Mouse (Mus musculus): Measurements from ENCODE around the gene Appl2. TPM values are rescaled to one million over a fixed set of nuclear protein-coding genes. Genes with fewer than 3 reads are reported as not detected.

Gene Appl2
- polyA plus RNA-seq, 1 experiment from 2014 or later: 35.4 TPM

DNA sequence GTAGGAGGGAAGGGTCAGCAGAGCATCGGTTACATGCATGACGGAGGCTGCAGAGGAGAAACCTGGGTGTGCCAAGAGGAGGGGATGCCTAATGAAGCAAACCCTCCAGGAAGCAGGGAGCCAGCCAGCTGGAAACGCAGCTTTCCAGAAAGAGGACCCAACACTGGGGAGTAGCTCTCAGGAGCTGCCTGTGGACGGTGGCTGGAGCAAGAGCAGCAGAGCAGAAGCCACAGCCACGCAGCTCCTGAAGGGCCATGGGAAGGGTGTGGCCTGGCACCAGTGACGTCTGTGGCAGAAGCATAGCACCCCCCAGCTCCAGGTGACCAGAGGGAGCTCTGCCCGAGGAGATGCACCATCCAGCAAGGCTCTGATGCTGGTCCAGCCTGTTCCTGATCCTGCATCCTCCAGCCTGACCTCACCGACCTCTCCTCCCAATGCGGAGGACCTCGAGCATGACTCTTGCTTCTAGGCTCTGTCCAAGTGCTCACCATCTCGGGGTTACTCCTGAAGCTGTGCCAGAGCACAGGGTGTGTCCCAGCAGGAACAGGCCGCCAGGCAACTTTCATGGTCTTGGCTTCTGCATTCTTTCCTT, 19.3 kb downstream of the Appl2 start:
- Histone ChIP-seq H3K27me3 (no peaks in the 10 kb centered on the region), H3K9me3 (no peaks in the 10 kb centered on the region), H3K36me3 (0 out of 2 replicates have a peak, but pooled peaks cover 4% of the 10 kb centered on the region), H3K27ac (replicated peaks) (no peak overlapping the region), H3K4me3 (no peak overlapping the region), H3K4me1 (0 out of 2 replicates have a peak, but pooled peaks cover 3% of the 10 kb centered on the region), H3K9ac (replicated peaks) (no peak overlapping the region), H3K4me2 (replicated peaks) (no peak overlapping the region)
- WGBS: 79% methylated on average over 12 of the region's 12 CpGs
- ATAC-seq (replicated peaks): no peak

DNA sequence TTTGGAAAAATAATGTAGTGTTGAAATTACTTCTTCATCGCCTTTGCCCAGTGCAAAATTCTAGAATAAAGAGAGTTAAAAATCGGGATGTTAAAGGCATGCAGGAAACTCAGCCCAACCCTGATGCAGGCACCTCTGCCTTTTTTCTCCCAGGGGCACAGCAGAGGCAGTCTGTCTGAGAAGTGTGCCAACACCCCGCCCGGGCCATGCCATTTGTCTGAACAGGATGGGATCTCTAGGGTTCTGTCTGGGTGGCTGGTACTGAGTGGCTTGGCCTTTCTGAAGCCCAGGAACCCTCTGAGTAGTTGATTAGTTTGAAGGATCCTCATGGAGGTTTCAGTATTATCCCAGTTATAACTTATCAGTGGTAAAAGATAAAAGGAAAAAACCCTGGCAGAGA, 20.3 kb downstream of the Appl2 start:
- no peak overlapping the region for H3K4me3 ChIP-seq
- WGBS: 93% methylated on average over 4 of the region's 4 CpGs
- no peak overlapping the region for H3K27ac ChIP-seq (replicated peaks)
- H3K4me1 ChIP-seq: 0 out of 2 replicates have a peak, but pooled peaks cover 2% of the 10 kb centered on the region
- ATAC-seq (replicated peaks): no peak
- H3K9ac ChIP-seq (replicated peaks): no peak overlapping the region
- H3K4me2 ChIP-seq (replicated peaks): no peak overlapping the region
- no peaks in the 10 kb centered on the region for H3K27me3 ChIP-seq
- no peaks in the 10 kb centered on the region for H3K9me3 ChIP-seq
- H3K36me3 ChIP-seq: 0 out of 2 replicates have a peak, but pooled peaks cover 4% of the 10 kb centered on the region

DNA sequence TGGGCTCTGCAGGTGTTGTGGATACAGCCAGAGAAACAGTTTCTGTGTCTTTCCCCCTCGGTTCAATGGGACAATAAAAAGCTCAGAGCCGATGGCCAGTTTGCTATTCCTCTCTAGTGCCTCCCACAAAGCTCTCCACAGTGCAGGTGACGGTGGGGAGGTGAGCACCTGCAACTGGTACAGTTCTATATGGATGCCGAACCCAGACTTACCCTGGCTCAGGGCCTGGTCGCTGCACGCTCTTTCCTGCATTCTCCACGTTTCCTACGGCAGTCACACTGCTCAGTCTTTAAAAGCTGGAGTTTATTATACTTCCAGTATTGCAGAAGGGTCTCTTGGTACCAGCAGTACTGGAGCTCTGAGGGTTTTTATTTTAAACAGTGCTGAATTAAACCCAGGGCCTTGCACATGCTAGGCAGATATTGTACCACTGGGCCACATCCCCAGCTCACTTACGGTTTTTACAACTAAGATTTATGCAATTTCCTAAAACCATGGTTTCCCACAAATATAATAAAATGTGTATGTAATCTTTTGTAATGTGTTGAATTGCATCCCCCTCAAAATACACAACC, 21.3 kb downstream of the Appl2 start:
- no peaks in the 10 kb centered on the region for H3K9me3 ChIP-seq
- no peak overlapping the region for H3K27ac ChIP-seq (replicated peaks)
- H3K4me1 ChIP-seq: 0 out of 2 replicates have a peak, but pooled peaks cover 2% of the 10 kb centered on the region
- H3K4me2 ChIP-seq (replicated peaks): no peak overlapping the region
- H3K4me3 ChIP-seq: no peak overlapping the region
- H3K27me3 ChIP-seq: no peaks in the 10 kb centered on the region
- no peak for ATAC-seq (replicated peaks)
- 93% methylated on average over 9 of the region's 9 CpGs for WGBS
- H3K9ac ChIP-seq (replicated peaks): no peak overlapping the region
- H3K36me3 ChIP-seq: 0 out of 2 replicates have a peak, but pooled peaks cover 4% of the 10 kb centered on the region

DNA sequence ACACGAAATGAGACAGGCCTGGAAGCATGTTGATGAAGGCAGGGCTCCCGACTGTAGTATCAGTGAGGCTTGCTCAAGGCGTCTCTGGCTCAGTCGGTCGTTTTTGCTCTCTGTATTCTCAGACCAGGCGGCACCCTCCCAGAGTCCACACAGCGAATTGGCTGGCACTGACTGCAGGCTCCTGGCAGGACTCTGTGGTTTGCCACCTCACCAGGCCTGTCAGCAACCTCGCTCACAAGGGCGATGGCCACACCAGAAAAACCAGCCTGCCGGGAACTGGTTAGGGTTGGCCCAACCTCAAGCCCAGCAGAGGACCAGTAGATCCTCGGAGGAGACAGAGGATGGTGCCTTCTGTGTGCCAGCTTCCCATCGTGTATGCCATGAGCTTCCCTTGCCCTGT, 23.7 kb downstream of the Appl2 start:
- no peak overlapping the region for H3K4me3 ChIP-seq
- no peaks in the 10 kb centered on the region for H3K27me3 ChIP-seq
- H3K4me2 ChIP-seq (replicated peaks): no peak overlapping the region
- peaks cover 4% of the 10 kb centered on the region for H3K4me1 ChIP-seq
- H3K9ac ChIP-seq (replicated peaks): no peak overlapping the region
- WGBS: 92% methylated on average over 12 of the region's 12 CpGs
- ATAC-seq (replicated peaks): no peak
- no peaks in the 10 kb centered on the region for H3K9me3 ChIP-seq
- no peak overlapping the region for H3K27ac ChIP-seq (replicated peaks)
- H3K36me3 ChIP-seq: 0 out of 2 replicates have a peak, but pooled peaks cover 4% of the 10 kb centered on the region

DNA sequence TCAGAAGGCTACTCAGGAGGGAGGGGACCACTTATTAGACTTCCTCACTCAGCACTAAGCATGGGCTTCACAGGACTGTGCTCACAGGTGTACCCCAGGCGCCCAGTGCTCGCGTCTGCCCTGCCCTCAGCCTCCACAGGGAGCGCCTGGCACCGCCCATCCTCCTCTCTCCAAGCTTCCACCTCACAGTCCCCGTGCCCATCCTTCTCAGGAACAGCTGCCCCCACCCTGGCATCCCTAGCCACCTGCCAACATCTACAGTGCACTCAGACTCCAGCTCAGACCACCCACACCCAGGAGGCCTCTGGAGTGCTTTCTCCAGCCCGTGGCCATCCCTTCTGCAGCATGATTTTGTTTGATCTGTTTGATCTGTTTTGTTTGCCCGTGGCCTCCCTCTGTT, 24.5 kb downstream of the Appl2 start:
- no peaks in the 10 kb centered on the region for H3K27me3 ChIP-seq
- 76% methylated on average over 8 of the region's 8 CpGs for WGBS

DNA sequence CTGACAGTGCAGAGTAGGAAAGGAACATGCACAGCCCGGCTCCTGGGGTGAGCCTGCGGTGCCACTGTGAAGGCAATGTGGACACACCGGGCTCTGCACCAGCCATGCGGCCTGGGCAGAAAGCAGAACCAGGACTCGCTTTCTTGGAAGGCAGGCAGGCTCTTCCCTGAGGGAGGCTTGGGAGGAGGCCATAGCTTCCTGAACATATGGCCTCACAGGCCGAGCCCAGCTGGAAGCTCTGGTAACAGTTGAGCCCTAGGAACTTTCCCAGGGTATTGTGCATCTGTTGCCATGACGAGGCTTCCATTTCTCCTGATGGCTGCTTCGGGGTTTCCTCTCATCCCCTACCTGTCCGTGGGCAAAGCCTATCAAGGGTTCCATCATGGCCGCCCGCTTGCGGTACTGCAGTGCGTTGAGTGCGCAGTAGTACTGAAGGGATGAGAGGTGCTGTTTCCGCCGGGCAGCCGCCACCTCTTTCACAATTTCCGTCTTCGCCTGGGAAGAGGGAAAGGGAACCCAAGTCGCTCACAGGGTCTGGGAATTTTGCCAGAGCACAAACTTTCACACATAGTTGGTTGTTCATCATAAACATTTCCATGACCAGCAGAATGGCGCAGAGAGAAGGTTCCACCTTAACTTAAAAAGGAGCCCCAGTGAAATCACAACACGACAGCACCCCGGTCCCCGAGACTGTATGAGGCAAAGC, 28.0 kb downstream of the Appl2 start:
- H3K36me3 ChIP-seq: no peaks in the 10 kb centered on the region

More for the DNA sequence above, 24.5 kb downstream of the Appl2 start:
- no peak for ATAC-seq (replicated peaks)
- 0 out of 2 replicates have a peak, but pooled peaks cover 4% of the 10 kb centered on the region for H3K36me3 ChIP-seq
- H3K27ac ChIP-seq (replicated peaks): no peak overlapping the region
- H3K9me3 ChIP-seq: no peaks in the 10 kb centered on the region
- H3K4me2 ChIP-seq (replicated peaks): no peak overlapping the region
- H3K9ac ChIP-seq (replicated peaks): no peak overlapping the region
- H3K4me1 ChIP-seq: peaks cover 4% of the 10 kb centered on the region
- H3K4me3 ChIP-seq: no peak overlapping the region

DNA sequence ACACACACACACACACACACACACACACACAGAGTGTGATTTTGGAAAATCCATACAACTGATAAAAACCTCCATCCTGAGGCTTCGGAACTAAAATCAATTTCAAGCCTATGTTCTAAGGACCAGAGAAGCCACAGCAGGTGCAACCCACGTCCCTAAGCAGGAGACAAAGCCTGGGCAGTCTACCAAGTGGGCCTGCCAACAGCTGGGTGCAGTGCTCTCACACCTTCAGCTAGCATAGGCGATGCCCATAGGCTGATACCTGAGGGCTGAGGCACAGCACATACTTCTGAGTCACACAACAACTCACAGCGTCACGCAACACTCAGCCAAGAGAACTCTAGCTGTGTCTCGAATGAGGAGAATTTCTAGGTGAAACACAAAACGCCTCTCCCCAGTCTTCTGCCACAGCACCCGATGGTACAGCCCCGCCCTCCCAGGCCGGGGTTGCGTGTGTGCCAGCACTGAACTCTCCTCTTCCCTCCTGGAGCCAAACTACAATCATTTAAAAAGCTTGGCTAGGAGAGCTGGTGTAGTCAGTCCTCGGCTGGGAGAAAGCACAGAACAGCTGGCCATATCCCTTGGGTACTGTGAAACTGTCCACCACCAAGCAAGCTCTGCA, 29.6 kb downstream of the Appl2 start:
- H3K27me3 ChIP-seq: no peaks in the 10 kb centered on the region
- WGBS: 85% methylated on average over 12 of the region's 12 CpGs
- H3K4me1 ChIP-seq: peaks cover 4% of the 10 kb centered on the region
- H3K27ac ChIP-seq (replicated peaks): no peak overlapping the region
- no peak for ATAC-seq (replicated peaks)
- no peaks in the 10 kb centered on the region for H3K9me3 ChIP-seq
- no peak overlapping the region for H3K4me3 ChIP-seq
- H3K36me3 ChIP-seq: no peaks in the 10 kb centered on the region
- H3K9ac ChIP-seq (replicated peaks): no peak overlapping the region
- H3K4me2 ChIP-seq (replicated peaks): no peak overlapping the region

More for the DNA sequence above, 28.0 kb downstream of the Appl2 start:
- H3K27ac ChIP-seq (replicated peaks): no peak overlapping the region
- WGBS: 85% methylated on average over 24 of the region's 24 CpGs
- H3K9ac ChIP-seq (replicated peaks): no peak overlapping the region
- no peaks in the 10 kb centered on the region for H3K9me3 ChIP-seq
- H3K4me1 ChIP-seq: peaks cover 4% of the 10 kb centered on the region
- H3K27me3 ChIP-seq: no peaks in the 10 kb centered on the region
- H3K4me2 ChIP-seq (replicated peaks): no peak overlapping the region
- H3K4me3 ChIP-seq: no peak overlapping the region
- ATAC-seq (replicated peaks): 0 out of 2 replicates have a peak, but pooled peaks have one; percentile 27

DNA sequence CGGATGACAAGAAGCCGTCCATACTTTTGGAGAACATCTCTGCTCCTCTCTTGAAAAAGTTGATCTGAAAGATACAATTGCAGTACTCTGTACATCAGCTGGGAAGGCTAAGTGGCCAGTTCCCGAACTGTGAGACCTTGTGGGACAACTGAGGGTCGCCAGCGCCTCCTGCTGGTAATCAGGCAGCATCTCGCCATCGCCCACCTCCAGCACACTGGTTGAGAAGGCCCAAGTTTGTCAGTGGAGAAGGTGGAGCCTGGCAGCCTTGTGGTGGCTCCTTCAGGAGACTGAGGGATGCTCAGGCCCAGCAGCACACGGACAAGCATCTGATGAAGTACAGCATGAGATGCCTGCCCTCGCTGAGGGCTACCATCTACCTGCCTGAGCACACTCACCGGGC, 31.2 kb downstream of the Appl2 start:
- Histone ChIP-seq H3K27ac (replicated peaks) (no peak overlapping the region), H3K36me3 (no peaks in the 10 kb centered on the region), H3K4me2 (replicated peaks) (no peak overlapping the region), H3K4me3 (no peak overlapping the region), H3K9ac (replicated peaks) (no peak overlapping the region), H3K4me1 (peaks cover 4% of the 10 kb centered on the region), H3K9me3 (no peaks in the 10 kb centered on the region), H3K27me3 (no peaks in the 10 kb centered on the region)
- ATAC-seq (replicated peaks): no peak
- 55% methylated on average over 10 of the region's 10 CpGs for WGBS

DNA sequence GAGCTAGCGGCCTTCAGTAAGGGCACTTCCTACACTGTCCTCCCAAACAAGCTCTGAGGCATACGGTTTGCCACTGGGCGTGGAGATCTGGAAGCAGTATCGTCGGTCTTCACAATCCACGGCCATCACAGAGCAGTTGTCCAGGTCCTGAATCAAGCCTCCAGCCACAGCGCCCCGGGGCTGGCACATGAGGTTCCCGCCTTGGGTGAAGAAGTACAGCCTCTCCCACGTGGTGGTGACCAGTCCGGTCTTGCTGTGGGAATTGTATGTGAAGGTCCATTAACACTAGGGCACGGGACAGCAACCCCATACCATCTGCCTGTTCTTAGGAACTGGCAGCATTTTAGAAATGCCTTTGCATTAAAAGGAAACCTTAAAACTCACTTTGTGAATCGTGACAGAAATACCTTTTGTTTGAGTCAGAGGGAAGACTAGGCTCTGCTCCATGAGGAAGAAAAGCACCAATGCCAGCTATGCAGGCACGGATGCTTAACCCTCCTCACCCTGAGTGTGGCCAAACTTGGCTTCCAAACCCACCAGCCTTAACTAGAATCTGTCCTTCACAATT, 35.8 kb downstream of the Appl2 start:
- 92% methylated on average over 14 of the region's 14 CpGs for whole genome bisulfite sequencing
- Histone ChIP-seq H3K4me3 (no peak overlapping the region), H3K4me2 (replicated peaks) (no peak overlapping the region), H3K9me3 (no peaks in the 10 kb centered on the region), H3K4me1 (no peaks in the 10 kb centered on the region), H3K27me3 (no peaks in the 10 kb centered on the region), H3K9ac (replicated peaks) (no peak overlapping the region), H3K36me3 (peaks cover 20% of the 10 kb centered on the region), H3K27ac (replicated peaks) (no peak overlapping the region)
- no peak for ATAC-seq (replicated peaks)

DNA sequence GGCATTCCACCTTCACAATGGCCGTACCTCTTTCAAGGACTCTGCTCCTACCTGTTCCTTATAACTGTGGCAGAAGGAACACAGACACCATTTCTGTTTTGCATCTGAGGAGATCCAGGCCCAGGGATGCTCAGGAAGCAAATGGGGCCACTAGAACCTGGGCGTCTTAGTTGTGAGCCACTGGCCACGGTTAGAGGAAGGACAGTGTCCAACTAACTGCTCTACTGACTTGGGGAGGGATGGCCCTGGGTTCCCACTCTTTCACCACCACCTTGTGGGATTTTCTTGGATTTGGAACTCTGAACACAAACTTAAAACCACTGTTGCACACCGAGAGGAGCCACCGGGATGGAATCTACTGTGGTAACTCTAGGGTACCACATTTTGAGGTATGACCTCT, 36.7 kb downstream of the Appl2 start:
- 99% methylated on average over 5 of the region's 5 CpGs for WGBS
- Histone ChIP-seq H3K36me3 (peaks cover 27% of the 10 kb centered on the region), H3K4me3 (no peak overlapping the region)

DNA sequence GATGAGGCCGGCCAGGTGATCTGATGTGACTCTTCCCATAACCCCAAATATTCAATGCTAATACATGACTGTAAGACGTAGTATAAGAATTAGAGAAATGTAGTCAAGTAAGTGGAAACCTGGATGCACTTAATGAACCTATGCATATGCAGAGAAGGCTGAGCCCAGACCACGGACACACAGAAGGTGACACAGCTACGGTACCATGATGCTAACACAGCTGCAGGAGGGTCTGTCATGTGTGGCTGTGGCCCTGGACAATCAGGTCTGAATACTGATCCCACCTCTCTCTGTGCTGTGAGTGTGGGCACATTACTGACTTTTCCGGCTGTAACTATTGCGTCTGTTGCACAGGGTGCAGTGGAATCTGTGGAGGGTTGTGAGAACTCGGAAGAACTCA, 38.0 kb downstream of the Appl2 start:
- no peak for ATAC-seq (replicated peaks)
- no peak overlapping the region for H3K4me2 ChIP-seq (replicated peaks)
- peaks cover 28% of the 10 kb centered on the region for H3K36me3 ChIP-seq
- H3K4me3 ChIP-seq: no peak overlapping the region
- no peaks in the 10 kb centered on the region for H3K27me3 ChIP-seq
- no peak overlapping the region for H3K9ac ChIP-seq (replicated peaks)
- no peak overlapping the region for H3K27ac ChIP-seq (replicated peaks)
- H3K4me1 ChIP-seq: 0 out of 2 replicates have a peak, but pooled peaks cover 1% of the 10 kb centered on the region
- H3K9me3 ChIP-seq: no peaks in the 10 kb centered on the region
- 95% methylated on average over 7 of the region's 7 CpGs for WGBS

More for the DNA sequence above, 36.7 kb downstream of the Appl2 start:
- no peaks in the 10 kb centered on the region for H3K4me1 ChIP-seq
- H3K4me2 ChIP-seq (replicated peaks): no peak overlapping the region
- H3K27ac ChIP-seq (replicated peaks): no peak overlapping the region
- no peak for ATAC-seq (replicated peaks)
- no peak overlapping the region for H3K9ac ChIP-seq (replicated peaks)
- no peaks in the 10 kb centered on the region for H3K9me3 ChIP-seq
- no peaks in the 10 kb centered on the region for H3K27me3 ChIP-seq

DNA sequence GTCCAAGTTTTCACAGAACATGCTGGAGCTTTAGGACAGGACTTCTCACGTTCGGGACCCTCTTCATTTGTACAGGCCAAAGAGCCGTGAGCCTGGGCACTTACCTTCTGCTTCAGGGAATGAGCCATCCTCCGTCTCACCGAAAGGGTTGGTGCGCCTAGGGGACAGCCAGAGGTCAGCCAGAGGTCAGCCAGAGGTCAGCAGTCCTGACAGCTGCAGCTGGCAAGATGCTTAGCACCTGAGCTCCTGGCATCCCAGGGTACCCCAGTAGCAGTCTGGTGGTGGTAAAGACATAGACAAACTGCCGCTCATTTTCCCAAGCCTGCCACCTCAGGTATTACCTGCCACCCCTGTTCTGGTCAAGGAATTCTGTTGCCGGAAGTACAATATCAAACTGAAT, 39.9 kb downstream of the Appl2 start:
- Histone ChIP-seq H3K9me3 (no peaks in the 10 kb centered on the region), H3K9ac (replicated peaks) (no peak overlapping the region), H3K4me2 (replicated peaks) (no peak overlapping the region), H3K4me3 (no peak overlapping the region), H3K27me3 (no peaks in the 10 kb centered on the region), H3K36me3 (peaks cover 33% of the 10 kb centered on the region), H3K27ac (replicated peaks) (no peak overlapping the region), H3K4me1 (0 out of 2 replicates have a peak, but pooled peaks cover 3% of the 10 kb centered on the region)
- no peak for ATAC-seq (replicated peaks)
- 85% methylated on average over 8 of the region's 8 CpGs for WGBS
